Mouse (Mus musculus): ENCODE data around the gene Atp6v1g2. TPM values are rescaled to one million over a fixed set of nuclear protein-coding genes. Genes with fewer than 3 reads are reported as not detected.
A peak's percentile ranks its signal among the peaks of the same experiment; 100 is the strongest.

The Atp6v1g2 gene
- polyA plus RNA-seq, 1 experiment from 2014 or later, result 6.2 TPM

DNA sequence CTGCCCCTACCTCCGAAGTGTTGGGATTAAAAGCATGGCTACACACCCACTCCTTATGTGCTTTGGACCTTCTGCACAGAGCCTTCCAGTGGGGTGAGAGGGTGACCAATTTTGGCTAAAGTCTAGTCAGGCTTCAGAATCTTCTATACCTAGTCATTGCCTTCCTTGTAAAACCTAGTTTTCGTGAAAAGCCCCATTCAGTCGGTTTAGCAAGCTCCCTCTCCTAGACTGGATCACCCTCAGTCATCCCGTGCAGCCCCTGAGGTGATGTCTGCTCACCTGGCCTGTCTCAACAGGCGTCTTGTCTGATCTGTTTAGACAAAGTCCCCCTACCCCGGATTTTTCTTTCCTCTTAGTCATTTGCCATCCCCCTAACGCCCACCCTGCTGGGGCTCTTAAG lies 35.4 kb upstream of the Atp6v1g2 start:
- Histone ChIP-seq H3K9me3 (replicated peaks; ENCODE audit: control insufficient read depth, low read length) (no peaks in the 10 kb centered on the region), H3K9ac (replicated peaks; ENCODE audit: low read length) (no peak overlapping the region), H3K27me3 (ENCODE audit: control insufficient read depth, insufficient read depth, low read length) (peaks cover 27% of the 10 kb centered on the region), H3K4me1 (ENCODE audit: control insufficient read depth, insufficient read depth, low read length) (no peaks in the 10 kb centered on the region), H3K36me3 (replicated peaks; ENCODE audit: control insufficient read depth, insufficient read depth, low read depth, low read length) (no peaks in the 10 kb centered on the region), H3K4me2 (ENCODE audit: low read depth, low read length) (no peak overlapping the region), H3K4me3 (ENCODE audit: low read depth, low read length) (no peak overlapping the region), H3K27ac (replicated peaks; ENCODE audit: low read depth, low read length) (no peak overlapping the region)
- no peak for DNase-seq (ENCODE audit: low spot score)
- WGBS, result 58% methylated on average over 7 of the region's 7 CpGs
- no peak for ATAC-seq (replicated peaks; ENCODE audit: insufficient number of reproducible peaks, low FRiP score, low TSS enrichment, low read depth)

DNA sequence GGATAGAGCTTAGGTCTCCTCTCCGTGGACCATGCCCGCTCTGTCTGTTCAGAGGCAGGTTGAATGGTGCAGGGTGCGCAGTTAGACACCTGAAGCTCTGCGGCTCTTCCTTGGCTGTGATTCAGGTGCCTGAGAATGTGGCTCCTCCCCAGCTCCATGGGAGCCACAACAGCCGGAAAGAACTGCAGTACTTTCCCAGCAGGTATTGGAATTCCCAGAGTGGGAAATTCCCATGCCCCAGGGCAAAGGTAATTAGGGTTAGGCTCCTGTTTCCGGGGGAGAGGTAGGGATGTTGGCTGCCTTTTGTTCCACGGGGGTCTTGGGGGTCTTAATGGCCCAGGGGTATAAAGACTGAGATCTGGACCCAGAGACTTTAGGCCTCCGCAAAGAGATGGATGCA lies 34.5 kb upstream of the Atp6v1g2 start:
- Histone ChIP-seq H3K4me3 (ENCODE audit: low read depth, low read length) (no peak overlapping the region), H3K9ac (replicated peaks; ENCODE audit: low read length) (no peak overlapping the region), H3K4me2 (ENCODE audit: low read depth, low read length) (no peak overlapping the region), H3K27ac (replicated peaks; ENCODE audit: low read depth, low read length) (no peak overlapping the region), H3K36me3 (replicated peaks; ENCODE audit: control insufficient read depth, insufficient read depth, low read depth, low read length) (no peaks in the 10 kb centered on the region), H3K9me3 (replicated peaks; ENCODE audit: control insufficient read depth, low read length) (no peaks in the 10 kb centered on the region), H3K4me1 (ENCODE audit: control insufficient read depth, insufficient read depth, low read length) (no peaks in the 10 kb centered on the region), H3K27me3 (ENCODE audit: control insufficient read depth, insufficient read depth, low read length) (peaks cover 27% of the 10 kb centered on the region)
- WGBS, result 23% methylated on average over 8 of the region's 8 CpGs
- no peak for ATAC-seq (replicated peaks; ENCODE audit: insufficient number of reproducible peaks, low FRiP score, low TSS enrichment, low read depth)
- no peak for DNase-seq (ENCODE audit: low spot score)

DNA sequence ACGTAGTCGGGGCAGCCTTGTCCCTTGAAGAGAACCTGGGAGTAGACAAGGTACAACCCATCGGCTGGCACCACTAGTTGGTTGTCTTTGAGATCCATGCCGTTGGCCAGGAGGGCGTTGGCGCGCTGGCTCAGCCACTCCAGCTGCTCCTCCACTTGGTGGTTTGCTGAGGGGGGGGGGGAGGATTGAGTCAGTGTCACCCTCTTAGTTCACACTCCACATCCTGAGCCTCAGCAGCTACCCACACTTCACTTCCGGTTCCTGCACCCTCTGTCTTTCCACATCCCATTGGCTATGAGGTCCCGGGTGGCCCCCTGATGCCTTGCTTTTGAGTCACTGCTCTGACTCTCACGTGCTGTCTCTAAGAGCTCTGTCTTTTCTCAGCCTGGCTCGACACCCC lies 33.1 kb upstream of the Atp6v1g2 start:
- H3K4me2 ChIP-seq (ENCODE audit: low read depth, low read length), result no peak overlapping the region
- no peak for ATAC-seq (replicated peaks; ENCODE audit: insufficient number of reproducible peaks, low FRiP score, low TSS enrichment, low read depth)
- H3K27me3 ChIP-seq (ENCODE audit: control insufficient read depth, insufficient read depth, low read length), result peaks cover 22% of the 10 kb centered on the region
- H3K27ac ChIP-seq (replicated peaks; ENCODE audit: low read depth, low read length), result no peak overlapping the region
- no peak overlapping the region for H3K9ac ChIP-seq (replicated peaks; ENCODE audit: low read length)
- H3K4me3 ChIP-seq (ENCODE audit: low read depth, low read length), result no peak overlapping the region
- no peak for DNase-seq (ENCODE audit: low spot score)
- 89% methylated on average over 11 of the region's 11 CpGs for WGBS
- no peaks in the 10 kb centered on the region for H3K9me3 ChIP-seq (replicated peaks; ENCODE audit: control insufficient read depth, low read length)
- H3K4me1 ChIP-seq (ENCODE audit: control insufficient read depth, insufficient read depth, low read length), result no peaks in the 10 kb centered on the region
- H3K36me3 ChIP-seq (replicated peaks; ENCODE audit: control insufficient read depth, insufficient read depth, low read depth, low read length), result no peaks in the 10 kb centered on the region

DNA sequence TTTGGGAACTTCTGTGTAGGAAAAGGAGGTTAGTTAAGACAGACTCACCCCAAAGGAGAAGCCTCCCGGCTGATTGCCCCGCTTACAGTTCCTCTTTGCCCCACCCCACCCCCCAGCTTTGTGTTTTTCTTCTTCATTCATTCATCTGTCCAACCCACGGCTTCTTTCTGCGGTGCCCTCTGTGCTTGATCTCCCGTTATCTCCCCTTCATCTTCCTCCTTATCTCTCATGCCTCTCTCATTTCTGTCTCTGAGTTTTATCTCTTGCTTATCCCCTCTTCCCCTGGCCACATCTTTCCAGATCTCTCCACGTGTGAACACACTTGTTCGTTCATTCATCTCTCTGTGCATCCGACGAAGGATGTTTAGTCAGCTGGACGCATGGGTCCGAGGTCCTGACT lies 32.3 kb upstream of the Atp6v1g2 start:
- H3K4me1 ChIP-seq (ENCODE audit: control insufficient read depth, insufficient read depth, low read length), result no peaks in the 10 kb centered on the region
- H3K4me3 ChIP-seq (ENCODE audit: low read depth, low read length), result no peak overlapping the region
- no peak overlapping the region for H3K27ac ChIP-seq (replicated peaks; ENCODE audit: low read depth, low read length)
- no peaks in the 10 kb centered on the region for H3K9me3 ChIP-seq (replicated peaks; ENCODE audit: control insufficient read depth, low read length)
- DNase-seq (ENCODE audit: low spot score) (no peak), ATAC-seq (replicated peaks; ENCODE audit: insufficient number of reproducible peaks, low FRiP score, low TSS enrichment, low read depth) (no peak)
- 76% methylated on average over 11 of the region's 11 CpGs for WGBS
- no peak overlapping the region for H3K9ac ChIP-seq (replicated peaks; ENCODE audit: low read length)
- H3K36me3 ChIP-seq (replicated peaks; ENCODE audit: control insufficient read depth, insufficient read depth, low read depth, low read length), result no peaks in the 10 kb centered on the region
- no peak overlapping the region for H3K4me2 ChIP-seq (ENCODE audit: low read depth, low read length)
- peaks cover 14% of the 10 kb centered on the region for H3K27me3 ChIP-seq (ENCODE audit: control insufficient read depth, insufficient read depth, low read length)

DNA sequence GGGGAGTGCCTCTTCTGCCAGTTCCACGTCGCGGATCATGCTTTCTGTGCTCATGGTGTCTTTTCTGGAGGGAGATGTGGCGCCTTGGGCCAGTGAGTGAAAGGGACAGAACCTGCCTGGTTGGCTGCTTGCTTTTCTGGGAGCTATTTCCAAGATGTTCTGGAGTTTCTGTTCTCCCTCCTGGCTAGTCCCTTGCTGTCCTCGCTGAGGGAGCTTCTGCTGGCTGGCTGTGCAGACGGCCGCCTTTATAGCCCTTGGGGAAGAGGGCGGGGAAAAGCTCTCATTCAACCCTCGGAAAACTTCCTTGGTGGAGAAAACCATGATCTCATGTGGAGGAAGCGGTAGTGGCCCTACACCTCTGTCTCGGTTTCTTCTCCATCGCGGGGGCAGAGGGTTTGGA lies 31.7 kb upstream of the Atp6v1g2 start, which contains the start of gene Tnf:
Tnf (minus strand) TSS at position 221 of the 400 bp plus-strand sequence.
- Histone ChIP-seq H3K9me3 (replicated peaks; ENCODE audit: control insufficient read depth, low read length) (no peaks in the 10 kb centered on the region), H3K4me3 (ENCODE audit: low read depth, low read length) (no peak within 1 kb of the TSS), H3K4me2 (ENCODE audit: low read depth, low read length) (no peak within 1 kb of the TSS), H3K27me3 (ENCODE audit: control insufficient read depth, insufficient read depth, low read length) (peaks cover 8% of the 10 kb centered on the region), H3K27ac (replicated peaks; ENCODE audit: low read depth, low read length) (no peak within 1 kb of the TSS), H3K9ac (replicated peaks; ENCODE audit: low read length) (peak within 1 kb of the TSS; percentile 18; the same call in 1 of the 2 replicates), H3K36me3 (replicated peaks; ENCODE audit: control insufficient read depth, insufficient read depth, low read depth, low read length) (no peaks in the 10 kb centered on the region), H3K4me1 (ENCODE audit: control insufficient read depth, insufficient read depth, low read length) (no peaks in the 10 kb centered on the region)
- no peak for ATAC-seq (replicated peaks; ENCODE audit: insufficient number of reproducible peaks, low FRiP score, low TSS enrichment, low read depth)
- no peak for DNase-seq (ENCODE audit: low spot score)
- 44% methylated on average over 13 of the region's 13 CpGs for WGBS

DNA sequence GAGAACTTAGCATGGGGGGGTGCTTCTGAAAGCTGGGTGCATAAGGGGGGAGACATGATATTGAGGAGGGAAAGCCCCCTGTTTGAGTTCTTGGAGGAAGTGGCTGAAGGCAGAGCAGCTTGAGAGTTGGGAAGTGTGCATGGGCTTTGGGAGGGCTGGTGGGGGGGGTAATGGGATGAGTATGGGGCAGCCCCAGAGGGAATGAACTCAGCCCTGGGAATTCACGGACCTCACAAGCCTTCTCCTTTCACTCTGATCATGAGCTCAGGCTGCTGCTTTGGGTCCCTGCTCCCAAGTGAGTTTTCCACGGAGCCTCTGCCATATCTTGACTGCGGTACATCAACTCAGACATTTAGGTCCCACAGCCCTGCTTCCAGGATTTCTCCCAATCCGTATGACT lies 31.0 kb upstream of the Atp6v1g2 start:
- Histone ChIP-seq H3K36me3 (replicated peaks; ENCODE audit: control insufficient read depth, insufficient read depth, low read depth, low read length) (no peaks in the 10 kb centered on the region), H3K4me3 (ENCODE audit: low read depth, low read length) (no peak overlapping the region), H3K27me3 (ENCODE audit: control insufficient read depth, insufficient read depth, low read length) (peaks cover 8% of the 10 kb centered on the region), H3K4me2 (ENCODE audit: low read depth, low read length) (no peak overlapping the region), H3K9me3 (replicated peaks; ENCODE audit: control insufficient read depth, low read length) (no peaks in the 10 kb centered on the region), H3K27ac (replicated peaks; ENCODE audit: low read depth, low read length) (no peak overlapping the region), H3K9ac (replicated peaks; ENCODE audit: low read length) (no peak overlapping the region), H3K4me1 (ENCODE audit: control insufficient read depth, insufficient read depth, low read length) (no peaks in the 10 kb centered on the region)
- no peak for DNase-seq (ENCODE audit: low spot score)
- WGBS, result 89% methylated on average over 4 of the region's 4 CpGs
- ATAC-seq (replicated peaks; ENCODE audit: insufficient number of reproducible peaks, low FRiP score, low TSS enrichment, low read depth), result no peak

DNA sequence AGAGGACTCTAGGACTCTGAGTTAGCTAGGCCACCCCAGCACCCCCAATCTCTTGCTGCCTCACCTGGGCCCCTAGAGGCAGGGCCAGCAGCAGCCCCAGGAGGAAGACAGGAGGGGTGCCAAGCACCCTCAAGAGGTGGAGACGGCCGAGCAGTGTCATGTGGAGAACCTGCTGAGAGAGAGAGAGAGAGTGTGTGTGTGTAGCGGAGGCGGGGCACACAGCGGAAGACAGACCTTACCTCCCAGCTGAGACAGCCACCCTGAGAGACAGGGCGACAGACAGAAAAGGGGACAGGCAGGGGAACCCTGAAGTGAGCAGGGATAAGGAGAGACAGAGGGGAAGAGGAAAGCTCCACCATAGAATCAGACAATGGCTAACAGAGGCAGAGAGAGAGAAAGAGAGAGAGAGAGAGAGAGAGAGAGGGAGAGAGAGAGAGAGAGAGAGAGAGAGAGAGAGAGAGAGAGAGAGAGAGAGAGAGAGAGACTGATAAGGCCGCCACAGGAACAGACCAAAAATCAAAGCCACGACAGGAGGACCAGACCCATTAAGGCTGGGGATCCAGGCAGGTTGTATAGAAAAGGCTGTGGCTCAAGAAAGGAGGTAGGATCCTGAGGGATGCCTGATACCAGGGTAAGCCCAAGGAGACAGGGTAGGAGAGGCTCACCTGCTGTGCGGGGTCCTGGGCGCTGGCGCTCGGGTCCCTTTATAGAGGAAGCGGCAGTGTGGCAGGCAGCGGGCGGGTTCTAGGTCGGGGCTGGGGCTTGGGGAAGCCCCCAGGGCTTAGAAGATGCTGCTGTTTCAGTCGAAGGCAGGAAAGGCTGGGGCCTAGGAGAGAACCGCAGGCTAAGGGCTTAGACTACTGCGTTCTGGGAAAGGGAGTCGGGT lies 28.7 kb upstream of the Atp6v1g2 start, which contains the start of gene Lta:
Lta (minus strand) TSS at position 858 of the 886 bp plus-strand sequence.
- 18% methylated on average over 20 of the region's 20 CpGs for WGBS

DNA sequence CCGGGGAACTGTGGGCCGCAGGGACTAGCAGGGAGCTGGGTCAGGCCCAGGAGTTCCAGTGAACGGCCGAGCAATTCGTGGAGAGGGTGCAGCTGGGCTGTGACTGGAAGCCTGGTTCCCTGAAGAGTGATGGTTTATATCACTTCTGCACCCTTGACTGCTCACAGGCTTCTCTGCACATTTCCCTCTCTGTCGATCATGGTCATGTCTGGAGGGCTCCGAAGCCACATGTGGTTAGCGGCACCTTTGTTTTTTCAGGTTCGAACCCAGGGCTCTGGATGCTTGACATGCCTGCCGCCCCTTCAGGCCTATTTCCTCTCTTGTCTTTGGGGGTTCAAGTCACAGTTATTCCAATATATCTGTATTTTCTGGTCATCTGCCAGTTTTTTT lies 28.1 kb upstream of the Atp6v1g2 start:
- Histone ChIP-seq H3K9ac (replicated peaks; ENCODE audit: low read length) (no peak overlapping the region), H3K27ac (replicated peaks; ENCODE audit: low read depth, low read length) (no peak overlapping the region), H3K36me3 (replicated peaks; ENCODE audit: control insufficient read depth, insufficient read depth, low read depth, low read length) (no peaks in the 10 kb centered on the region), H3K4me3 (ENCODE audit: low read depth, low read length) (no peak overlapping the region), H3K4me2 (ENCODE audit: low read depth, low read length) (no peak overlapping the region), H3K27me3 (ENCODE audit: control insufficient read depth, insufficient read depth, low read length) (peaks cover 8% of the 10 kb centered on the region), H3K4me1 (ENCODE audit: control insufficient read depth, insufficient read depth, low read length) (no peaks in the 10 kb centered on the region), H3K9me3 (replicated peaks; ENCODE audit: control insufficient read depth, low read length) (no peaks in the 10 kb centered on the region)
- 49% methylated on average over 10 of the region's 10 CpGs for WGBS
- no peak for DNase-seq (ENCODE audit: low spot score)
- ATAC-seq (replicated peaks; ENCODE audit: insufficient number of reproducible peaks, low FRiP score, low TSS enrichment, low read depth), result no peak

More for the DNA sequence above, 28.7 kb upstream of the Atp6v1g2 start, which contains the start of gene Lta:
- Histone ChIP-seq H3K36me3 (replicated peaks; ENCODE audit: control insufficient read depth, insufficient read depth, low read depth, low read length) (no peaks in the 10 kb centered on the region), H3K27ac (replicated peaks; ENCODE audit: low read depth, low read length) (no peak within 1 kb of the TSS), H3K9me3 (replicated peaks; ENCODE audit: control insufficient read depth, low read length) (no peaks in the 10 kb centered on the region), H3K4me2 (ENCODE audit: low read depth, low read length) (no peak within 1 kb of the TSS), H3K4me1 (ENCODE audit: control insufficient read depth, insufficient read depth, low read length) (no peaks in the 10 kb centered on the region), H3K9ac (replicated peaks; ENCODE audit: low read length) (no peak within 1 kb of the TSS; the same call in 1 of the 2 replicates), H3K4me3 (ENCODE audit: low read depth, low read length) (no peak within 1 kb of the TSS), H3K27me3 (ENCODE audit: control insufficient read depth, insufficient read depth, low read length) (peaks cover 8% of the 10 kb centered on the region)
- DNase-seq (ENCODE audit: low spot score) (no peak), ATAC-seq (replicated peaks; ENCODE audit: insufficient number of reproducible peaks, low FRiP score, low TSS enrichment, low read depth) (no peak)

Data from embryonic facial prominence, embryonic 11.5 days (tissue).